Mouse (Mus musculus): ENCODE data around the gene Golm1.

GRCm38 (mm10) chr13:59661387-59661786 lies 14.2 kb downstream of the Golm1 start:
- TF ChIP-seq CTCF (conservative IDR thresholded peaks at IDR 0.05; ENCODE audit: low read length) (no peak), POU5F1 (IDR thresholded peaks at IDR 0.05; ENCODE audit: borderline replicate concordance, low read length) (no peak), NANOG (IDR thresholded peaks at IDR 0.05; ENCODE audit: borderline replicate concordance, low read length) (no peak)

All from E14TG2a.4 (cell line).